Mouse (Mus musculus): ENCODE data around the gene Foxa2.

Foxa2 gene

DNA sequence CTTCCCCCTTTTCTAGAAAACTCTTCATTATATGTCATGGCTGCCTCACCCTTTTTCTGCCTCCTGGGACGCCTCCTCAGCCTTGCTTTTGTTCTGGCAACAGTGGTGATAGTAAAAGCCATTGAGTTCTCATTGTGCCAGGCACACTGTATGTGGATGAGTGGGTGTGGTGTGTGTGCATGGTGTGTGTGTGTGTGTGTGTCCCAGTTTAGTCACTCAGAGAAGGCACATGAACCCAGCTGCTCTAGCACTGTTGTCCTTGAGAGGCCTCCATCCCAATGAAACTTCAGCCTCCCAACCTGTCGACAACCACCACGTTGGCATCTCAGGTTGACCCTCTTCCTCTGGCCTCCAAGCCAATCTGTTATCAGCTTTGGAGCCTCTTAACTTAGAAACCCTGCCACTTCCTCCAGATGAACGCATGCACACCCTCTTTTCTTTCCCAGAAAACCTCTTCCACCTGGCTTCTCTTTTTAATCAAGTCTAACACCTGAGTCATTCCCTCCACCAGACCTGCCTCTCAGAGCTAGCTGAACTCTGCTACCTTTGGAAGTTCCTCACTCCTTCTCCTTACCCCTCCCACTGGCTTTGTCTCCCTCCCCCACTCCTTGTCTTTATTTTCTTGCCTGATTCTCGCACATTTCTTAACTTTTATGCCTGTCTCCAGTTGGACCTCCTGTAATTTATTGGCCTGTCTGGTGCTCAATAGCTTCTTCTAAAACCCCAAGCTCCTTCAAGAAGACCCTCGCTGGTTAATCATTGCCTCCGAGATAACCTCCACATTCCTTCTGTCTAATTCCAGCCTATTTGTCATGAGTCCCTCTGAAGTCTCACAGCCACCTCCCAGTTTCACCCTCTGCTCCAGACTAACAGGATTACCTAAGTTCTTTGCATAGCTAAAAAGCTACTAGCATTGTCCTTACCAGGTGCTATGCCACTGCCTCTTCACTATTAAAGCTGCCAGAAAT lies 41.9 kb downstream of the Foxa2 start:
- DNase-seq (ENCODE audit: low spot score in 2 of 2), result no peak

DNA sequence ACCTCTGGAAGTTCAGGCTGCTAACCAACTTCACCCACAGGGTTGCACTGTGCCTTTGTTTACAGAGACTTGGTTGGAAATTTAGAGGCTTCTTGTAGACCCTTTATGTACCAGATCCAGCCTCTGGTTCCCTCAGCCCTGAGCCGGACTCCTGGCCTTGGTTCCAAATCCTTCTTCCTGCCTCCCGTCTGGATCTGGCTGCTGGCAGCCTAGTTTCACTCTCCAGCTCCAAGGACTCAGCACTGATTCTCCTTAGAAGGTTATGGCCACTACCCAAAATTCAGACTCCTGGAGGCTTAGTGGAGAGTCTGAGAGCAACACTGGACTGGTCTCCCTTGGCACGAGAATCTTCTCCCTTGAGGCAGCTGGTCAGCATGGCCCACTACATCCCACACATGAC lies 43.3 kb downstream of the Foxa2 start:
- DNase-seq (ENCODE audit: low spot score in 2 of 2), result no peak

DNA sequence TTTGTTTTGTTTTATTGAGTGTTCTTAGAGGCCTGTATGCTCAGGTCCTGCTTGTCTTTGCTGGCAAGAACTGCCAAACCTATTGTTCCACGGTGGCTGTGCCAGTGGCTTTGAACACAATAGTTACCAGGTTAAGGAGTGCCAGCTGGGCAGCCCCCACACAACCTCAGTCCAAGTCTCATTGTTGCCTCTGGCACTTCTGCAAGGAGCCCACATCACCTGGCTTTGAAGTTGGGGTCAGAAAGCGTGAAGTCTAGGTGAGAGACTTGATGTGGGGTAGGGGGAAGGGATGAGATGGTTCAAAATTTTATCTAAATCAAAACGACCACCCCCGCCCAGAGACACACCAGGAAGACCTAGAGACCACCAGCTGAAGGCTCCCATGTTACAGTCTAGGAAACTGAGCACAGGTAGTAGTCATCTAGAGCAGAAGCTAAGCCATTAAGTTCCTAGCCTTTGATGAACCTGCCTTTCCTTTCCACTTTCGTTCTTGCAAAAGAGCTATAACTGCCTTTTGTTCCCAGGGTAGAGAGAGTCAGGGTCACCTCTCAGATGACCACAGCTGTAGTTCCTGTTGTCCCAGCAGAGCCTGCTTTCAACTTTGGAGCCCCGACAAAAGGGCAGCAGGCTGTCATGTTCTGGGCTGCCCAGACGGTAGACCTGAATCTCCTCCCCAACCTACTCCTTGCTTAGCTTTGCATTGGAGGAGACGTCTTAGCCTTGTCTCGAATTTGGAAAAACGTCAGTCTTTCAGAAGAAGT lies 48.4 kb downstream of the Foxa2 start:
- DNase-seq (ENCODE audit: low spot score in 2 of 2), result no peak

DNA sequence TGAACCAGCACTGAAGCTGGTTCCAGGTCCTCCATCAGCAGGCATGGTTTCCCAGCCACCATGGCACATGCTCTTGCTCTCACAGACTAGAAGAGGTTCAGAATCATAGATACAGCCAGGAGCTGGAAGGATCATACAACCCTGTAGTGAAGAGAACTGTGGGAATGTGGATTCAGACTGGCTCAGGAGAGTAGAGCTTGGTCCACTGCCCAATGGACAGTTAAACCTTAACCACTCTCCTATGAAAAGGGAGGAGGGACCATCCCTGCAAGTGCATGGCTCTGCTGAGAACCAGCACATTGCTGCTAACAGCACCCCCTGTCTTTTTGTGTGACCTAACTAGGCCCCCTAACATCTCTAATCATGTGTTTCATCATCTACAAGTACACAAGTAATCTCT lies 50.0 kb downstream of the Foxa2 start:
- no peak for DNase-seq (ENCODE audit: low spot score in 2 of 2)

DNA sequence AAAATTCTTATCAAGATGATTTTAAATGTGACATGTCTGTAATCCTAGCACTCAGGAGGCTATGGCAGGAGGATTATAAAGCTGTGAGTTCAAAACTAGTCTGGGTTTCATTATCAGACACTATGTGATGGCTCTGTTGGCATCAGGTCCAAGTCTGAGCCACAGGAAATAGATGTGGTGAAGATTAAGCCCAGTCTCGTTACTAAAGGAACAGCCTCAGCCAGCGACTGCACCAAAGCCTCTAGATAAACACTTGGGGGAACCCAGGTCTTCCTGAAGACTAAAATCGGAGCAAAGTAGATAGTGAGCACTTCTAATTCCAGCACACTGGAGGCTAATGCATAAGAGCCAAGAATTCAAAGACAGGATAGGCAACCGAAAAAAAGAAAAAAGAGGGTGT lies 52.9 kb downstream of the Foxa2 start:
- DNase-seq (ENCODE audit: low spot score in 2 of 2), result no peak

DNA sequence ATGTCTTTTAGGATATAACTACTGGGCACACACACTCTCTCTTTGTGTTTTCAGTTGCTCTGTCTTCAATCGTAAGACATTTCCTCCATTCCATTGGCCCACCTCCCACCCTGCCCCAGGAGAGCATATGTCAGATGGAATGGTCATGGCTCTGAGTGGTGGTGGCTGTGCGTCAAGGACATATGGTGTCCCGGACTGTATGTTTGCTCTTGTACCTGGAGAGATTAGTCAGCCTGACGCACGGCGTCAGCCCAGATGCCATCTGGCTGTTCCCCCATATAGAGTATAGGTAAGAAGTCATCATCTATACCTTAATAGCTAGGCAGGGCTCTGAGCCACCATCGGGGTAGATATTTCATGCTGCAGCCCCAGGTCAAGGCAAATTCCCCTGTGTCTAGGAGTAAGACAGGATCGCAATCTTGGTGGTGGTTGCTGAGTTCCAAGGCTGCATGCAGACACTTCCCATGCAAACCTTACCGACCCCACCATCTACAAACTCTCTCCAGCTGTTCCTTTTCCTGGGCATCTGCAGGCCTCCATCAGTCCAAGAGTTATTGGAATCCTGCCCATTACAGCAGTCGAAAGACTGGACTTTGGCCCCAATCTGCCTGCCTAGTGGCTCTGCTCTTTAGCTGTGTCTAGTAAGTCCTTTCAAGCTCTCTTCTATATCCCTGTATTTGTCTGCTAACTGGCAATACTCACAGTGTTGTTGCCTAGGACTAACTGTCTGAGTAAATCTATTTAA lies 53.7 kb downstream of the Foxa2 start:
- DNase-seq (ENCODE audit: low spot score in 2 of 2), result no peak

Data from right cerebral cortex, postnatal 36 days (tissue).